Mouse (Mus musculus) layer of hippocampus, adult 8-10 months (tissue): ENCODE results near the gene Sox13. TPM values are rescaled to one million over a fixed set of nuclear protein-coding genes. Genes with fewer than 3 reads are reported as not detected.

Source experiments
- DNase-seq, 2 experiments: peaks; one replicate each; pipeline ENCODE4 v3.0.0; 2022; ENCODE audit warnings: low spot score in 2 of 2
- total RNA-seq, 4 experiments: library from RNA; stranded (reverse); gene quantifications; 2 replicates each; pipeline ENCODE4 v1.2.4; 2022

Gene Sox13
- total RNA-seq, 4 experiments from 2014 or later = 9.3 to 13.7 (median 9.4) TPM

DNA sequence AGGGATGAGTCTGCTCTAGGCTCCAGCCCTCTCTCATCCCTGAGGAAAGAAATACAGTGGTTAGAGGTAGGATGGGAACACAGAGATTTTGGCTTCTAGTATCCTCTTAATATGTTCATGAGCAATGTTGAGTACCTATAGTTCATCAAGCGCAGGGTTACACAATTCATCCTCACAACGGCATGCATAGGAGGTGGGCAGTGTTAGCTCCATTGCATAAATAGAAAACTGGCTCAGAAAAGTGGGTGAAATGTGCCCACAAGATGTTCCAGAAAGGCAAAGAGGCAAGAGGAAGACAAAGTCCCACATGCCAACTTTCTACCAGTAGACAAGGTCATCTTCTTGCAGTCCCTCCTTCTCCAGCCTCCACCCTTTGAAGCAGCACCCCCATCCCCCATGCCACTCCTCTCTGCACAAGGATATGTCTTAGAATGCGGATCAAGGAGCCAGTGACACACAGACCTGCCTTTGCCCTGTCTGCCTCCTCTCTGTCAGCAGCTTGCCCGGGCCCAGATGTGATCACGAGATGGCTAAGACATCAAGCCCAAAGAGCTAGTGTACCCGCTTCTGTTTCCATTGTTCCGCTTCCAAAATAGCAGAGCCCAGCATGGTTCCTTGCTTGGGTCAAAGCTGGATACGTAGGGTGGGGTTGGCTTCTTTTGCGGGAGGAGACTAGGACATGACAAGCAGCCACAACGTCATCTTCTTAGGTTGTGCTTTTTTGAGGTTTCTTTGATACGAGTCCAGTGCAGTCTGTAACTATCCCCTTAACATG is 91.3 kb downstream of the Sox13 start:
- DNase-seq = no peak

Other genes with a start within 250 kb of the Sox13 start
- gene Golt1a, start 114.6 kb downstream of the Sox13 start, total RNA-seq = not detected
- gene Kiss1, start 102.5 kb downstream of the Sox13 start, total RNA-seq = not detected
- not detected for gene Ren1, start 73.9 kb downstream of the Sox13 start, total RNA-seq
- 1 to 10 TPM; 2.0 to 3.3 (median 2.5) TPM for gene Etnk2, start 60.8 kb downstream of the Sox13 start, total RNA-seq
- 10 to 100 TPM; 52.8 to 74.8 (median 64.8) TPM for gene Snrpe, start 185.9 kb upstream of the Sox13 start, total RNA-seq
- gene Zbed6, start 236.5 kb upstream of the Sox13 start, total RNA-seq = 10 to 100 TPM in 1 of 4 experiments, 1 to 10 TPM in 3; 6.4 to 10.8 (median 8.5) TPM
- 10 to 100 TPM; 21.9 to 34.1 (median 30.1) TPM for gene Gm38394, start 236.9 kb upstream of the Sox13 start, total RNA-seq